Mouse (Mus musculus) heart, postnatal 4 days (tissue): Measurements from ENCODE around the gene Adgrd1. TPM values are rescaled to one million over a fixed set of nuclear protein-coding genes. Genes with fewer than 3 reads are reported as not detected.
"Not testable (repeated sequence)": the region's sequence is repeated elsewhere in the genome, so short reads cannot be mapped to it uniquely, and the experiment has no call there.

ENCODE experiments used
- DNase-seq: peaks from one replicate; pipeline ENCODE4 v3.0.0; 2021
- total RNA-seq, 2 experiments: library from RNA; stranded (reverse); gene quantifications; 2 replicates each; pipeline ENCODE4 v1.2.3; 2021

The Adgrd1 gene
- total RNA-seq, 2 experiments from 2014 or later = 6.2 to 6.5 TPM

DNA sequence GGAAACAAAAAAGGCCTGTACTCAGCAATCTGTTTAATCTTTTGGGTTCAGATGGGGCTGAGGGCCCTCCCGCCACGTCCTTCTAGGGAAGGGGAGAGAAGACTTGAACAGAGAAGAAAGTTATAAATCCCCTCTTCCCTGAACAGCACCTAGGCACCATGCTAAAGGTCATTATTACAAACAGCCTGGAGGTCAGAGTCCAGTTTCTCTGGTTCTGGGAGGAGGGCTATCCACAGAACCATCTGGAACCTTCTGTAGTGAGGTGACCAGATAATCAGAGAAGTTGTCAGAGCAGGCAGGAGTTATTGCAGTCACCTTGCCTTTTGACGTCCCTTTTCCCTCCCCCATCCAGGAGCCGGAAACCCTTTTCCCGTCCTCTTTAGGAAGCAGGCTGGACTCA is 2.3 kb upstream of the Adgrd1 start:
- no peak for DNase-seq

DNA sequence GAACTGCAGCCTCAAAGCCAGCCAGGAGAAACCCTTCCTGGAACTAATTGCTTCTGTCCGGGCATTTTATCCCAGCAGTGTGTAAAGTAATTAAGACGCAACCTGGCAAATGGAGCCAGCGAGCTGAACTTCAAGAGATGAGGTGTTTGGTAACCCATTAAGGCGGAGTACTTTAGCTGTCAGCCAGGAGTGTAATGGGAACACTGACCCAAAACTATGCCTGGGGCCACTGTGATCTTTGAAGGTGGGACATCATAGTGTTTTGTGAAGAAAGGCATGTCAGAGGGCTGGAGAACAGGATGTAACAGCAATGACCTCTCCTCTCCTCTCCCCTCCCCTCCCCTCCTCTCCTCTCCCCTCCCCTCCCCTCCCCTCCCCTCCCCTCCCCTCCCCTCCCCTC is 7.5 kb downstream of the Adgrd1 start:
- no peak for DNase-seq

DNA sequence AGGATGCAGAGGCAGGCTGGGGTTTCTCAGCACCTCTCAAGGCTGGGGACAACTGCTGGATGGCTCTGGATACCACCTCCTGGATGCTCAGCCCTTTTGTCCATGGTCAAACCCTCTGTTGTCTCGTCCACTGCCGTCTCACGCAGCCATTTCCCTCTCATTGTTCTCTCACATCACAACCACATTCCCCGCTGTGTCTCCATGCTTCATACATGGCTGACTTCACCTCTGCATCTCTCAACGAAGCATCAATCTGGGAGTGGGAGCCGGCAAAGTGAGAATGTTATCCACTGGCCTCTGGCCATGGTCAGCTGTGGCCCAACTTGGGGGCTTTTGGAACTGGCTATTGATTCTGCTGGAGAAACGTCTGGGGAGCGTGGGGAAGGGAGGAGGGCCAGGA is 15.2 kb downstream of the Adgrd1 start:
- no peak for DNase-seq

DNA sequence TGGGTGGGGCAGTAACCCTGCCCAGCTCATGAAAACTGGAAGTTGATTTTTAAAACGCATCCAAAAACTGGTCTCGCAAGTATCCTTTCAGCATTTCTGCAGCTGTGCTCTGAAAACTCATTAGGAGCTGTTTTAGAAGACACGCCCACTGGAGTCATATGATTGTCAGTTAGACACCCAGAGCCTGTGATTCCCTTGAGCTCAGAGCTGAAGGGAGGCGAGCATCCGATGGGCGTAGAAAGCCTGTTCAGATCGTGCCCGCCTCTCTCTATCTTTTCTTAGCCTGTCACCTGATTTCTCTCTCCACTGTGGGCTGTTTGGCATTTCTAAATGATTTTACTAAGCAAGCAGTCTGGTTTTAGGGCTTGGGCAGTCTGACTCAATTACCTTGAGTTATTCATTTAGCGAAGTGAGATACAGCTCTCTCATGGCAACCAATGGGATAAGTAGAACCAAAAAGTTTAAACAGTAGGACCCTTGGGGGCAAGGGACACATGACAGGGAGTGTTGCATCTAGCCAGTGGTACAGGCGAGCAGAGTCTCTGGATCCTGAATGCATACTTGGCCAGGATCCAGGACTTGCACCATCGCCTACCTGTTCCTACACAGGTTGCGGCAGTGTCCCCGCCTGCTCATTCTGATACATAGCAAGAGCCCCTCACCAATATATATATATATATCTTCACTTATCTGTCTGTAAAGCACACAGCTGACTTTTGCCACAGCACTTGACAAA is 17.4 kb downstream of the Adgrd1 start:
- no peak for DNase-seq

DNA sequence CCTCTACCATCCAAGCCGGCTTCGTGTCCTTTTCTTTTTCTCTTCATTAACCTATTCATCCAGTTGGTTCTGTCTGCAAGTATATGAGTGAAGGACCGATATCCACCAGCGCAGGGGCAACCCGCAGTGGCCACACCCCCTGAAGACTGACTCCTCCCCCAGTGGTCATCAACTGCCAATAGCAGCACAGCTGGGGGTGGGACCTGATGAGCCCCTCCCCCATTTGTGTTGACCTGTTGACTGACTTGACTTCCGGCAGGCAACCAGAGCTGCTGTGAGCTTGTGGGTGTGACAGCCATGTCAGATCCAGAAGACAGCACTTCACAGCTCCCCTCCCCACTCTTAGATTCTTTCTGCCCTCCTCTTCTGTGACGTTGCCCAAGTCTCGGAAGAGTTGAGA is 19.7 kb downstream of the Adgrd1 start:
- DNase-seq = no peak

DNA sequence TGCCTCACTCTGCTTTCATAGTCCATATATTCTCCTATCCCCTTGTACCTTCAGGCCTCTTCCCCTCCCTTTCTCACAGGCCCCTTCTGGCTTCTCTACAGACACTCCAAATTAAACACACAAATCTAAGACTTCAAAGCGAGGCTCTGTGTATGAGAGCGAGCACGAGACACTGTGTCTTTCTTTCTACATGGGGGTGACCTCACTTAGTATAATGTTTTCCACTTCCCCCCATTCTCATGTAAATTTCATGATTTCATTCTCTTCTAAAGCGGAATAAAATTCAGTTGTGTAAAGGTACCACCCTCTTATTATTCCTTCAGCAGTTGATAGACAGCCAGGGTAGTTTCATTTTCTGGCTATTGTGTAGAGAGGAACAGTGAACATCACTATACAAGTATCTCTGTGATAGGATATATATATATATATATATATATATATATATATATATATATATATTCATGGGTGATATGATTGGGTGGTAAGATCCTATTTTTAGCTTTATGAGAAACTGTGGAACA is 21.1 kb downstream of the Adgrd1 start:
- DNase-seq = no peak

DNA sequence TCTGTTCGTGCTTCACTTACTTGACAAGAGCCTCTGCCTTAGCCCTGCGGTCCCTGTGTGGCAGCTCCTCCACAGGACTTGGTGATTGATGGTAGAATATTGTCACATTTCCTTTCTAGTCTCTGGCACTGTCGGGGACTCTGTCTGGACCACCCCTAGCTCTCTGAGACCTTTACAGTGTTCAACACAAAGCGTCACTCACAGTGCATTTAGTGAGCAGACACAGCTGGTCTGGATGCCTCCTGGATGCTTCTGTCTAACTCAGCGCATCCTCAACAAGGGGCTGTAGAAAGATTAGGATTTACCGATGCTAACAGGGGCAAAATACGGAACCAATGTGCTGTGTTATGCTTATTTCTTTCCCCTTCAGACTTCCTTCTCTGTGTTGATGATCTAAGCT is 22.0 kb downstream of the Adgrd1 start:
- DNase-seq = no peak

DNA sequence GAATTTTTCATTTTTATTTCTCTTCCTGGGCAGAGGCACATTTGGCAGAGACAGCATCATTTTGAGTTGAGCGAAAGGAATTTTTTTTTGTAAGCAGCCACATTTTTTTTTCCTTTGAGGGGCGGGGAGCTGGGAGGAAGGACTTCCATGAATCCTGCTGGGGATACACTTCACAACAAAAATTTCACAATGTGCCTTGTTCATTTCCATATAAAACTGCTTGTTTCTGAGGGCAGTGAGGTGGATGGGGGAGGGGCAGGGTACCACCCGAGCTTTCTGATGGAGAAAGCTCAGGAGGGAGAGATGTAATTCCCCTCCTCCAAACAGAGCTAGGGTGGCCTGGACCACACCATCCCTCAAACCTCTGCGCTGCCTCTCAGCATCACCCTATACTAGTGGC is 22.6 kb downstream of the Adgrd1 start:
- no peak for DNase-seq

DNA sequence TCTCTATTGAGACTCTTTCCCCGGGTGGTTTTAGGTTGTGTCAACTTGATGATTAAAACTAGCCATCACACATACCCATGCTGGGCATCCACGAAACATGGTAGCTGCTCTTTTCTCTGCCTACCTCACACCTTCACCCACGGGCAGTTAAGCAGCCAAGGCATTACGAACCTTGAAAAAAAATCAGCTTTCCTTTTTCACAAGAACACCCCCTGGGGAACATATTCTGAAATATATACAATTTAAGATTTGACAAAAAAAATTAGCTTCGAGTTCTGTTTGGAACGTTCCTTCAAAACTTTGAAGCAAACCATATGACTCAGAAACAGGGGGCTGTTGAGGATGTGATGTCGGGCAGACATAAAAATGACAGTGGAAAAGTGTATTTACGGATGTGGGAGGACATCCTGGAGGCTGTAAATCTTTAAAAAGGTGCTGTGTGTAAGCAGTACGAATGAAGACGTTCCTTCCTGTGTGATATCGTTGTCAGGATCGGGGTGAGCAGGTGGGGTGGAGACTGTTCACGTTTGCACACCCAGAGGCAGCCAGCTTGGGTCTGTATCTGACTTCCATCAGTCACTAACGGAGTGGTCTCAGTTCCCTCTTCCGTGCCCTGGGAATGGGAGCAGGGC is 25.2 kb downstream of the Adgrd1 start:
- no peak for DNase-seq

DNA sequence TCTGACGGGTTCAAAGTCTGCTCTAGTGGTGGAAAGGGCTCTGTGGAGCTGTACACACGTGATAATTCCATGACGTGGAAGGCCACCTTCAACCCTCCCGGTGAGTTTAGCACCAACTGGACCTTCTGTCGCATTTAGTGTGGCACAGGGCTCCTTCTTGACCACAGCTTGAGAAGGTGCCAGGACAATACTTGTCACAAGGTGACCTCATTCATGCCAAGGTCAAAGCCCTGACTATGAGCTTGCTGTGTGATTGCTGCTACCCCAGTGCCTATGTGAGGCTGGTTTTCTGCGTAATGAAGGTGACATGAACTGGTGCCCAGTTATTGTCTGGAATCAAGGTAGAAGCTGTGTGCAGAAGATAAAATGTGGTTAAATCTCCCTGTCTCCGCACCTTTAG is 25.9 kb downstream of the Adgrd1 start:
- DNase-seq = no peak

DNA sequence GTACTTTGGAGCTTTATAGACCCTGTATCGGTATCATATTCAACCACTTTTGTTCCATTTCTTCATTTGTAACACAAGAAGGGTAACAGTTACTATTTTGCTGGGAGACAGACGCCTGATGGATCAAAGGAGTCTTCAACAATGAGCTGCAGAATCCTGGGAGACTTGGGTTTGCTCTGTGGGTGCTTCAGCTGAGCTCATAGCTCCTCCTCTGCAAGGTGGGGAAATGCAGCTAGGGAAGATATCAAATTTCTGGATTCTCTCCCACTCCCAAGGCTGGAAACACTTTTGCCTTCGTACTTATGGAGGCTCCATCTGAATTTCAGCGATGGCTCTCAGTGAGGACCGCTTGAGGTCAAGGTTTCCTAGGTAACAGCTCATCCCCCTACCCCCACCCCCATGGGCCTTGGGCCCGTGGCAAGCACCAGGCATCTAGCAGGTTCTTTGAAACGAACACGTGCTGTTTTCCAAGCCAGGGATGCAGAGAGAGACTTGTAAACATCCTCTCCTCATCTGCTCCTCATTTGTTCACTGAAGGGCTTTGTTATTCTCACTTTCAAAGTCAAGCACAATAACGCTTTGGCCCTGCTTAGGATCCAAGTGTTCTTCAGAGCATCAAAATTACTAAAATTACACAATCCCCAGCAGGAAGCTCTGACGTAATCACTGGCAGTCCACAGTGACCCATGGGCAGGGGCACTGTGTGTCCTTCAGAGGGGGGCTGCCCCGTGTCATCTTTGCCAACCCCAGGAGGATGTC is 27.7 kb downstream of the Adgrd1 start:
- no peak for DNase-seq

DNA sequence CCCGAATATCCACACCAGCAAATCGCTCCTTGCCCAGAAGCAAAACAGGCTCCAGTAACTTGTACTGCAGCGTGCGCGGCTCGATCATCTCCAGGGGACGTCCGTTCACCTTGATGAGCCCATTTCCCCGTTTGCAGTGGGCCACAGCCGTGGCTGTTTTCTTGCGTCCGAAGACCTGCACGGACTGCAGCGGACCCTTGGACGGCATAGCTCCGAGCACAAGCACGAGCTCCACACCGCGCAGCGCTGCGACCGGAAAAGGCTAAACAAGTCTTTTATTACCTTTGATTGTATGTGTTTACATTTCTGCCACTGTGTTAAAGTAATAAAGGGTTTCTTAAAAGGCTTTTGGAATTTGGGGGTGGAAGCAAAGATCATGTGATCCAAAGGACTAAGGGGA is 31.8 kb downstream of the Adgrd1 start:
- not testable (repeated sequence) for DNase-seq

DNA sequence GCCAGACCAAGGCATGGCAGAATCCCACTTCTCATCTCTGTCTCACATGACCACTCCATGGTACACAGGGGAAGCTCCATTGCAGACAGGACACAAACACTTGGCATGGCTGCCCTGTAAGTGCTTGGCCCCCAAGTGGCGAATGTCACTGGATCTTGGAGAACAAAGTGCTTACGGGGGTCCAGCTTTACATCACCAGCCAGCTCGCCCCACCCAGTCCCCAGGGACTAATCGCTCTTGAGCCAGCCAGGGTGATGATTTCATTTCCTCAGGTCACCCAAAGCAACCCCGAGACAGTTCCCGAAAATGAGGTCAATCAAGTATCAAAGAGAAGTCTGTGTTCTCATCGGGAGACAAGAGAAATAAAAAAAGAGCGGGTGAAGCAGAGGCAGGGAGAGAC is 33.8 kb downstream of the Adgrd1 start:
- DNase-seq = peak; percentile 13

DNA sequence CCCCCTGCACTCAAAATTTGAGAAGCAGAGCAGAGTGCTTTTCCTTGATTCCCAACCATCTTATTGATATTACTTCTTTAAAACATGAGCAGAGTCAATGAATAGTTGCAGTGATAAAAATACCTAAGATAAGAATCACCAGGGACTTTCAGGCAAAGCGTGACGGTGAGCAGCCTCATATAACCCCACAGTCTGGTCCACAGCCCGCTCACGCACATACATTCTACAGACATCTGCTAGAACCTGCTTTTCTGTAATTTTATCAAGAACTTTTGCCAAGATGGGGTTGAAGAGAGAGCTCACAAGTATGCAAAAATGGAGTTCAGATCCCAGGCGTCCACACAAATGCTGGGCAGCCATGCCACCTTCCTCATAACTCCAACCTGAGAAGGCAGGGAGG is 40.9 kb downstream of the Adgrd1 start:
- no peak for DNase-seq

DNA sequence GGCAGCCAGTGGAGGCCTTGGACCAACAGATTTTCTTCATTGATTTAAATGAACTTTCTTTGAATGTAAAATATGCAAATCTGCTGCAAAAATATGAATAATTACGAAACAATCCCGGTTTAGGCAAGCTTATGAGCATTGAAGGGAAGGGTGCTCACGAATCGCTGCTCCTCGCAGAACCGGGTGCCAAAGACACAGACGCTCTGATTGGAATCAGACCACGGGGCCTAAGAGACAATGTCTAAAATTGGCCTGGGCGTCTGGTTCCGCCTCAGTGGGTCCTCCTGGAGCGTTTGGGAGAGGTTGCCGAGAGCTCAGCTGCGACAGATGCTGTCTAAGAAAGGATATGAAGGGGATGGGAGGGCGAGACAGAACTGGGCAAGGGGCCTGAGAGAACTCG is 42.0 kb downstream of the Adgrd1 start:
- no peak for DNase-seq

DNA sequence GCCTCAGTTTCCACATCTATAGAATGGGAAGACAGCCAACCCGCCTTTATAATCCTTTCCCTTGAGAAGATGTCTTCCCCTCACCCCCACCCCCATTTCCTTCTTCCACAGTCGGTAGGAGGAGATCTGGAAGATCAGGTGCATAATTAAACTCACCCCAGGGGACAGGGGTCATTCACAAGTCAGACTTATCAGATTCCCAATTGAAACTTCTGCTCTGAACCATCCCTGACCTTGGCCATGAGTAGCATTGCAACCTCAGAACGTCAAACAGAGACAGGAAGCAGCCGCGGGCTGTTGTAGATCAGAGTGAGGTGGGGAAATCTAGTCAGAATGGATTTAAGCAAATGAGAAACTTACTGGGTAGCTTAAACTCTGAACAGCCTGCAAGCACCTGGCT is 46.3 kb downstream of the Adgrd1 start:
- no peak for DNase-seq

DNA sequence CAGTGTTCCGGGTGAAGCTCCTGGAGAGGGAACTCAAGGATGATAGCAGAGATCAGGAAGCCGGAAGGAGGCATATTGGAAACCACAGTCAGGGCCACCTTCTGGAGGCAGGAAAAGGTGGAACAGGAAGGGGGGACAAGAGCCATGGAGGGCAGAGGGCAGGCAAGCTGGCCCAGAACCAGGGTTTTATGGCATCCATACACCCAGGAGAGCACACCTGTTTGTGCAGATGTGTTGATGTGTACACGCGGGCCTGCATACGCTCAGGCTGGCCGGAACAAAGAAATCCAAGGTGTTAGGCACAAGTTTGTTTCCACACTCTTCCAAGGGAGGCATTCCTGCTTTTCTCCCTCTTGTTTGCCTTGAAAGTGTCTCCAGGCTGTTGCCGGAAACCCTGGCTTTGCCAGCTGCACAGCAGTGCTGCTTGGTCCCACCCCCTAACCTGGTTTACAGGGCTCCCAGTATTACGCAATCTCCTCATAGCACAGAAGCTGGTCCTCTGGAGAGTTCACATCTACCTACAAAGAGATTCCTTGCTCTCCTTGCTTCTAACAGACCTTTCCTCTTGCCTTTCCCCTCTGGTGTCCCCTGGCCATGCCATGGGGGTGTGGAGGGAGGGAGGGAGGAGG is 48.9 kb downstream of the Adgrd1 start:
- DNase-seq = no peak

DNA sequence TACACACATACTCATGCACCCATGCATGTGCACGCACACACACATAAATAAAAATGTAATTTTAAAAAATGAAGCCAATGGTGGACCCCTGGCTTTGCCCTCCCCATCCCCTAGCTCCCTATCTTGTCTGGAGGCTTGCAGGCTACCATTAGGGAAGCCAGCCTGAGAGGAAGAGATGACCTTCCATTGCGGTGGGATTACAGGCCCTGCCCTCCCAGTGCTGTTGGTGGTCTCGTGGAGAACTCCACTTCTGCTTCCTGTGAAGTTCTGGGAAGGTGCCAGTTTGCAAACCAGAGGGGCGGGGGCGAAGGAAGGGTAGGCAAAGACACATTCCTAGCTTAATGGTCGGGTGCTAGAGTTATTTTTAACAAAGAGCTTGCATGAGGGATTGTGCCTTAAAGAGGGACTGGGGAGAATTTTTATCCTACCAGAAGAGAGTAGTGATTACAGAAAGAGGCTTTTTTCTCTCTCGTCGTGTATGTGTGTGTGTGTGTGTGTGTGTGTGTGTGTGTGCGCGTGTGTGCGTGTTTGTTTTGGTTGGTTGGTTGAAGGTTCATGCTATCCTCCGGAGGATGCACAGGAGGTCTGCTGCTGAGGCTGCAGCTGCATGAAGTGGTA is 50.5 kb downstream of the Adgrd1 start:
- DNase-seq = no peak

DNA sequence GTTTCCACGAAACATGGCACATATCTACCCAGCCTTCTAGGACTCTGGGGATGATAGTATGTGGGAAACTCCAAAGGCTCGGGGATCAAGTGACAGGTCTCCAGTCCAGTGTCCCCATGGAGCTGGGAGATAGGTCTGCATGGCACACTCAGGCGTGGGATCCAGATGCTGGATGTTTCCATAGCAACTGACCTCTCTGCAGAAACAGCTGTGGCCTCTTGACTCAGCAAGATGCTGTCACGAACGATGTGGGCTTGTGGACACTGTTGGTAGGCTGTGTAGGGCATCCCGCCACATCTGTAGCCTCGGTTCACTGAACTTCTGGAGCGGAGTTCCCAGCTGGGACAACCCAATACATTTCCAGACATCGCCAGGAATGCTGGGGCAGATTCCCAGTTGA is 51.9 kb downstream of the Adgrd1 start:
- no peak for DNase-seq

DNA sequence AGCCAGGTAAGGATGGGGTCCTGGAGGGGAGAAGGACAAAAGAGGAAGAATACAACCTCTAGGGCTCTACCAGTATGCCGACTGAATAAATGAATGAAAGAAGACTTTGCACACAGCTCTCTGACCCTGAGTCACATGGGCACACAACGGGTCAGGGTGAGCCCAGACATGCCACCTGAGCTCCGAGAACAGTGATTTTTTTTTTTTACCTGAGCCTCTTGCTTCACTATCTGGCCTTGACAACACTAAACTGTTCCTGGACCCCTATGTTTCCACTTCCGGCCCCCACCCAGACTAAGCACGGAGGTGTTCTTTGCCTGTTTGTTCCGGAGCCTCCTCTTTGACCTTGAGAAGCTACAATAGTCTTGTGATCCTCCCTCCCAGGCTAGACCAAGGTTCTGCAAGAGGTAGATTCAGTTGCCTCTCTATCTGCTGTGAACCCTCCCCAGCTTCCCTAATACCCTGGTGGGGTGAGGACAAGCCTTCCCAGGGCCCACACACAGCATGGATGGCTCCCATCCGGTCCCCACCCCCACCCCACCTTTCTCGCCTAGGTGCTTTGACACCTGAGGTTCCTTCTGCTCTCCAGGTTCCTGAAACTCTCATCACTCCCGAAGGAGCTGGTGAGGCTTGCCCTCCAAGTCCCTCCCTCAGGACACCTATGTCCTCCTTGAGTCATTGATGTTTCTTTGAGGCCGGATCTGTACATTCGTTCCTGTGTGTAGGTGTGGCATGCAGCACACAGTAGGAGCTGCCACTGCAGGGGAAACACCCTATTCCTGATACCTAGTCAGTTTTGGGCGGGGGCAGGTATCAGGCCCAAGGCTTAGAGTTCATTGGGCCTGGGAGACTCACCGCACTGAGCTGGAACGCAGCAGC is 58.7 kb downstream of the Adgrd1 start:
- no peak for DNase-seq

DNA sequence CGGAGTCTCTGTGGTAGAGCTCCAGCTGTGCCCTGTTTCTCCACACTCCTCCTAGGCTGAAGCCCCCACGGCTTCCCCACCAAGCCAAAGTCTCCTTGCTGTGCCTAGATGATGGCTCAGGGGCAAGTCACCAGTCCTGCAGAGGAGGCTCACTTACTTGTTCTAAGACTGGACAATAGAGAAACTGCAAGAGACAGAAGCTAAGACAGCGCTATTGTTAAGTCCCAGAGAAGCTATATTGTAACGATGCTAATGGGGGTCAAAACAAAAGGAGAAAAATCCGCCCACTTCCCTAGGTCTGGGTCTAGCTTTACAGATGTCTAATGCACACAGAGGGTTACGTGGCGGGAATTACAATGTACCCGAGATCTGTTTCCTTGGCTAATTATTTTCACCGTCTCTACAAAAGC is 59.4 kb downstream of the Adgrd1 start:
- no peak for DNase-seq
